Mouse (Mus musculus): ENCODE results near the gene Ahsa2. TPM values are rescaled to one million over a fixed set of nuclear protein-coding genes. Genes with fewer than 3 reads are reported as not detected.

Gene Ahsa2
- 98.1 TPM for polyA plus RNA-seq (2017; shearing (Covaris generic))

DNA sequence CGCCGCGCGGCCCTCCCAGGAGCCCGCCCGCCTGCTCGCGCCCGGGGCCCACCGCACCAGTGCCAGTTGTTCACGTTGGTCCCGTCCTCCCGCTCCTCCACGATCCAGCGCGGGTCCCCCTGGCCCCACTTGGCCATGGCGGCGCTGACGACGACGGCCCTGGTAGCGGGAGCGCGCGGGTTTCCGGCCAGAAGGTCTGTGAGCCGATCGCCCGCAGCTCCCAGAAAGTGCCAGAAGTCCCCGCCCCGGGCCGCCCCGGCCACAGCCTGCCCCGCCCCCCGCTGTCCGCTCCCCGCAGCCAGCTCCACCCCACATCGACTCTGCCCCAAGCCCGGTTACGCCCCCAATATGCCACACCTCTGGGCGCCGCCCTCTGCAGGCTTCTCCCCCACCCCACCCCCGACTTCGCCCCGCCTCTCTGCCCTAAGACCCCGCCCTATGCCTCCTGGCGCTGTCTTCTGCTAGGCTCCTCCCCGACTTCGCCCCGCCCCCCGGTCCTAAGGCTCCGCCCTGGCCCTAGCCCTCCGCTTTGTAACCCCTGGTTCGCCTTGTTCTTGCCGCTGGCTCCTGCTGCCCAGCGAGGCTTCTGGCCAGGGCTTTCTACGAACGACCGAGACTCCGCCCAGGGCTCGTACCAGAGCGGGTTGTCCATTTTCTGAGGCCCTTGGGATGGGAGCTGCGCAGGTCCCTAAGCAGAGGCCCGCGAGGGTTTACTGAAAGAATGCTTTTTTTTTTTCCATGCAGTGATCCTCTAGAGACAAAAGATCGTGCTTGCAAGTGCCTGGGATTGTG, at the start of gene Ahsa2:
Gene Ahsa2, minus strand, starts transcription at position 313 of the 792 bp plus-strand sequence.

DNA sequence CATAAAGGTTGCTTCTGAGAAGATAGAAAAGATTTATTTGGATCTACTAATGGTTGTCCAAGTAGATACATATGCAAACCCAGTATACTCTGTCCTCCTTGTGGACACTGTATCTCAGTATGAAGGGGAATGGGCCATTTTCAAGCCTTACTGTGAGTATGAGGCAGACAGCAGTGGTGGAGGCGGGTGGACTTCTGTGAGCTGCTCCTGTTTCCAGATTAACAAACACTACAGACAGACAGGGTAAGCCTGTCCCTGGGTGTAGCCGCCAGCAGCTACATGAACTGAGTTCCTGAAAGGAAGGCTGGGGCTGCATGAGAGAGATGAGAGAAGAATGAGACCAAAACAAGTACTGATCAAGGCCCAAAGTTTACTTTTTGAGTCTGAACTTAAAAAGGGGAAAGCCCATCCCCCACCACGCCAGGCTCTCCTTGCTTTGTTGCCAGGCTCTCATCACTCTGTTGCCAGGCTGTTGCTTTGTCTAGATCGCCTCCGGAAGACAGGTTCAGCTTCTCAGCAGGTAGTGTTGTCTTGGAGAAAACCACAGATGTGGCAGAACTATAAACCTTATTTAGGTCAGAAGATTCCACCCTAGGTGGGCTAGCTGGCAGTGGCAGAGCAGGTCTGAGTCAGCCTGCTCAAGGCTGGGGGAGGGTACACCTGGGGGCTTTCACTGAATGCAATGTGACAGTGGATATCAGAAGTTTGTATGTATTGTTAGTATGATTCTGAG, 22.8 kb upstream of the Ahsa2 start, which contains the start of gene 1700093K21Rik:
Gene 1700093K21Rik, minus strand, starts transcription at position 683 of the 733 bp plus-strand sequence.

Other genes starting within 250 kb of the Ahsa2 start
- 88.1 TPM for gene Xpo1, start 242.0 kb downstream of the Ahsa2 start, polyA plus RNA-seq (2017; shearing (Covaris generic))
- 15.3 TPM for gene Usp34, start 191.1 kb downstream of the Ahsa2 start, polyA plus RNA-seq (2017; shearing (Covaris generic))
- not detected for gene 1700093K21Rik, start 23.1 kb upstream of the Ahsa2 start, polyA plus RNA-seq (2017; shearing (Covaris generic))
- 11.0 TPM for gene 0610010F05Rik, start 135.6 kb upstream of the Ahsa2 start, polyA plus RNA-seq (2017; shearing (Covaris generic))
- 12.7 TPM for gene Pus10, start 167.6 kb upstream of the Ahsa2 start, polyA plus RNA-seq (2017; shearing (Covaris generic))
- gene Pex13, start 167.9 kb upstream of the Ahsa2 start, polyA plus RNA-seq (2017; shearing (Covaris generic)) = 38.1 TPM